Mouse (Mus musculus) kidney, embryonic 14.5 days (tissue): Measurements from ENCODE around the gene Ttll8. TPM values are rescaled to one million over a fixed set of nuclear protein-coding genes. Genes with fewer than 3 reads are reported as not detected.

Source experiments
- ATAC-seq: fragments of 200-750 bp; cut with Nextera tagmentation; 2 replicates; pipeline ENCODE4 v1.8.0; 2017; ENCODE audit warnings: moderate number of reproducible peaks, mild to moderate bottlenecking, moderate TSS enrichment, moderate library complexity; ENCODE audit not compliant: low FRiP score, low TSS enrichment
- H3K27ac ChIP-seq: fragments of 300-500 bp; sonication (generic); 2 replicates; pipeline ENCODE4 v1.5.1; 2014; ENCODE audit warnings: low read depth, mild to moderate bottlenecking, low read length, moderate library complexity, mixed read lengths
- H3K27me3 ChIP-seq: fragments of 300-500 bp; sonication (generic); 2 replicates; pipeline ENCODE4 v1.6.1; 2014; ENCODE audit warnings: mild to moderate bottlenecking, low read length; ENCODE audit not compliant: control insufficient read depth, insufficient read depth
- H3K36me3 ChIP-seq: fragments of 300-500 bp; sonication (generic); 2 replicates; pipeline ENCODE4 v1.6.1; 2014; ENCODE audit warnings: low read length, mixed read lengths; ENCODE audit not compliant: control insufficient read depth, insufficient read depth
- H3K4me1 ChIP-seq: fragments of 300-500 bp; sonication (generic); 2 replicates; pipeline ENCODE4 v1.6.1; 2014; ENCODE audit warnings: low read length, mixed read lengths; ENCODE audit not compliant: control insufficient read depth, insufficient read depth
- H3K4me2 ChIP-seq: fragments of 300-500 bp; sonication (generic); replicated peaks from 2 replicates; pipeline ENCODE4 v1.6.1; 2014; ENCODE audit warnings: low read depth, mild to moderate bottlenecking, low read length
- H3K4me3 ChIP-seq: fragments of 300-500 bp; sonication (generic); 2 replicates; pipeline ENCODE4 v1.5.1; 2014; ENCODE audit warnings: mild to moderate bottlenecking, low read length
- H3K9ac ChIP-seq: fragments of 300-500 bp; sonication (generic); 2 replicates; pipeline ENCODE4 v1.6.1; 2014; ENCODE audit warnings: low read depth, mild to moderate bottlenecking, low read length, moderate library complexity
- H3K9me3 ChIP-seq: fragments of 300-500 bp; sonication (generic); 2 replicates; pipeline ENCODE4 v1.6.1; 2016; ENCODE audit warnings: low read length; ENCODE audit not compliant: control insufficient read depth
- WGBS: fragments of 180-500 bp; shearing (Covaris S2); extraction: QIAGEN DNeasy Blood & Tissue Kit; methylation state at CpG from one replicate; pipeline ENCODE4 v1.1.7; 2014; 5-methylcytosine and 5-hydroxymethylcytosine counted together
- polyA plus RNA-seq: library from polyadenylated mRNA; unstranded; fragments of >200 nt; fragmentation: Nextera tagmentation; extraction: Ambion mirVana; gene quantifications from 2 replicates; pipeline ENCODE4 v1.2.1, GENCODE M21; 2014

Gene Ttll8
- polyA plus RNA-seq, 1 experiment from 2014 or later: not detected

GRCm38 (mm10) chr15:88936619-88937290, 17.5 kb downstream of the Ttll8 start:
- Histone ChIP-seq H3K4me2 (no peak overlapping the region), H3K4me3 (no peak overlapping the region), H3K36me3 (no peaks in the 10 kb centered on the region), H3K27me3 (no peaks in the 10 kb centered on the region), H3K9ac (no peak overlapping the region), H3K9me3 (no peaks in the 10 kb centered on the region), H3K27ac (no peak overlapping the region), H3K4me1 (no peaks in the 10 kb centered on the region)
- WGBS: 71% methylated on average over 6 of the region's 6 CpGs
- ATAC-seq: no peak

GRCm38 (mm10) chr15:88934141-88934540, 20.1 kb downstream of the Ttll8 start:
- Histone ChIP-seq H3K36me3 (no peaks in the 10 kb centered on the region), H3K4me3 (no peak overlapping the region), H3K27ac (no peak overlapping the region), H3K4me2 (no peak overlapping the region), H3K9ac (no peak overlapping the region), H3K4me1 (no peaks in the 10 kb centered on the region), H3K27me3 (no peaks in the 10 kb centered on the region), H3K9me3 (no peaks in the 10 kb centered on the region)
- no peak for ATAC-seq
- WGBS: 53% methylated on average over 7 of the region's 7 CpGs

GRCm38 (mm10) chr15:88932667-88933066, 21.6 kb downstream of the Ttll8 start:
- Histone ChIP-seq H3K4me3 (no peak overlapping the region), H3K4me2 (no peak overlapping the region), H3K27me3 (no peaks in the 10 kb centered on the region), H3K9ac (no peak overlapping the region), H3K36me3 (no peaks in the 10 kb centered on the region), H3K4me1 (no peaks in the 10 kb centered on the region), H3K27ac (no peak overlapping the region), H3K9me3 (no peaks in the 10 kb centered on the region)
- ATAC-seq: no peak
- 77% methylated on average over 10 of the region's 10 CpGs for WGBS

GRCm38 (mm10) chr15:88921992-88922310, 32.3 kb downstream of the Ttll8 start:
- 54% methylated on average over 6 of the region's 6 CpGs for WGBS
- Histone ChIP-seq H3K27ac (no peak overlapping the region), H3K4me2 (no peak overlapping the region), H3K4me3 (no peak overlapping the region), H3K9ac (no peak overlapping the region), H3K9me3 (no peaks in the 10 kb centered on the region), H3K27me3 (no peaks in the 10 kb centered on the region), H3K36me3 (no peaks in the 10 kb centered on the region), H3K4me1 (no peaks in the 10 kb centered on the region)
- ATAC-seq: 0 out of 2 replicates have a peak, but pooled peaks have one; percentile 8

DNA sequence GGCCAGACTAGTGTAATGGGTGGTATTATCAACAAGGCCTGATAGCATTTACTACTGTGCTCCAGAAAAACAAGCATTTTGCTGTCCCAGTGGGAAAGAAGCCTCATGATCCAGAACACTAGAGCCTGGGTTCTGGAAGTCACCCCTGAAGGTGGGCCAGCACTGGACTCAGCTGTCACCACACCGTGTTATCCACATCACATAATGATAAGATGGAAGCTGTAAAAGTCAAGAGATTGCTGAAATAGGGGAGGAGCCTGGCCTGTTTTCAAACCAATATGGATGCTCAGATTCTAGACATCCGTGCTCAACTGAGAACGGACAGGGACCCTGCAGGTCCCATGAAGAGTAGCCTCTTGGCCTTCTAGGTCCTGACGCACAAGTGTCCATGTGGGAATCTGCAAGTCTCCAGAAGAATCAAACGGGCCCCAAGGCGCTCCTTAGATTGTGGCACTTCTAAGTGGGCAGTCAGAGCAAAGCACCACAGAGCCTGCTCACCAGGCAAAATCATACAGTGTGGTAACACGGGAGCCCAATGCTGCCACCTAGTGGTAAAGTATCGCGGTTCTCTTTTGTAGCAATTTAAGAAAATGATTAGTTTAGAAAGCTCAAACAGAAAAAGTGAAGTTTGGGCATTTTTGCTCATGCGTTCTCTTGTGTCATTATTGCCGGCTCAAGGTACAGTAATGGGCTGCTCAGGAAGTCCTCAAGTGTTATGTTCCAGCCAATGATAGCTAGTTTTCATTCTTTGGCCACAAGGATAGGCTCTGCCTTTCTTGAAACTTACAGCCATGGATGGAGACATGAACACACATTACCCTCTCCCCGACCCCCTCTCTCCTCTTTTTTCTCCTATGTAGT, 32.9 kb downstream of the Ttll8 start:
- Histone ChIP-seq H3K27me3 (no peaks in the 10 kb centered on the region), H3K9ac (no peak overlapping the region), H3K9me3 (no peaks in the 10 kb centered on the region), H3K4me3 (no peak overlapping the region), H3K4me1 (no peaks in the 10 kb centered on the region), H3K36me3 (no peaks in the 10 kb centered on the region), H3K27ac (no peak overlapping the region), H3K4me2 (no peak overlapping the region)
- 29% methylated on average over 12 of the region's 12 CpGs for WGBS
- peak; percentile 82 for ATAC-seq

GRCm38 (mm10) chr15:88920065-88920464, 34.2 kb downstream of the Ttll8 start:
- WGBS: 83% methylated on average over 1 of the region's 1 CpGs

DNA sequence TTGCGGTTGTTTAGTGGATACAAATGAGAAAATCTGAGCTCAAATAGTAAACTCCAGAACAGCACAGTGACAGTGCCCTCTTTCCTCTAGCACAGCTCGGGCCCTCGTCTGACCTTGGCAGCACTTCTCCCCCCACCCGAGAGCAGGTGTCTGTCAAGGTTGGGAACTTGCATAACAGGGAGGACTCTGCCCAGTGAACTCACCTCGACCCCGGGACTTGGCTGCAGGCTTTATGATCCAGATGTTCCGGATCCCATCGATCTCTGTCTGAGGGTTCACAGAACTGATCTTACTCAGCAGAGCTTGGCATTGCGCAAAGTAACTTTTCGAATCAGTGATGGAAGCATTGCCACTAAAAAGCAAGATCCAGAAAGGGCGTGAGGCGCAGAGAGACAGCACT, 34.9 kb downstream of the Ttll8 start:
- Histone ChIP-seq H3K9me3 (no peaks in the 10 kb centered on the region), H3K36me3 (no peaks in the 10 kb centered on the region), H3K27ac (no peak overlapping the region), H3K4me3 (no peak overlapping the region), H3K27me3 (no peaks in the 10 kb centered on the region), H3K9ac (no peak overlapping the region), H3K4me2 (no peak overlapping the region), H3K4me1 (no peaks in the 10 kb centered on the region)
- WGBS: 63% methylated on average over 12 of the region's 12 CpGs
- no peak for ATAC-seq

More at GRCm38 (mm10) chr15:88920065-88920464, 34.2 kb downstream of the Ttll8 start:
- Histone ChIP-seq H3K4me1 (no peaks in the 10 kb centered on the region), H3K27me3 (no peaks in the 10 kb centered on the region), H3K9me3 (no peaks in the 10 kb centered on the region), H3K27ac (no peak overlapping the region), H3K4me2 (no peak overlapping the region), H3K9ac (no peak overlapping the region), H3K36me3 (no peaks in the 10 kb centered on the region), H3K4me3 (no peak overlapping the region)
- ATAC-seq: no peak

DNA sequence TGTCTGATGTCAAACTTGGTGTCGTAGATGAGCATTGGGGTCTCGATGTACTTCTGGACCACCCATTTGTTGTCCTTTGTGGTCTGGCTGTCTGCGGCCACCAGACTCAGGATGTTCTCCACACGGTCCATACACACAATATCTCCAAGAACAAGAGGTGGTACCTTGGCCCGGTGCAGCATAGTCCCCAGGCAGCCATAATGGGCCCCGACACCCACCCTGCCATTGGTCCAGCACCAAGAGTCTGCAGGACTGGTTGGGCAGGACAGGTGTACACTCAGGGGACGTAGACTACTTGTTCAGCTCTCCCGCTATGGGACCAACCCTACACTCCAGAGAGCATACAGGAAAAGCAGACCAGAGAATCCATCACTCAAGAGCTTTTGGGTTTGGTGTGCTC, 37.1 kb downstream of the Ttll8 start:
- Histone ChIP-seq H3K27ac (no peak overlapping the region), H3K27me3 (no peaks in the 10 kb centered on the region), H3K9me3 (no peaks in the 10 kb centered on the region), H3K9ac (no peak overlapping the region), H3K36me3 (no peaks in the 10 kb centered on the region), H3K4me2 (no peak overlapping the region), H3K4me3 (no peak overlapping the region), H3K4me1 (no peaks in the 10 kb centered on the region)
- ATAC-seq: no peak
- WGBS: 94% methylated on average over 8 of the region's 8 CpGs

GRCm38 (mm10) chr15:88916366-88916765, 37.9 kb downstream of the Ttll8 start:
- Histone ChIP-seq H3K9me3 (no peaks in the 10 kb centered on the region), H3K36me3 (no peaks in the 10 kb centered on the region), H3K9ac (no peak overlapping the region), H3K27me3 (no peaks in the 10 kb centered on the region), H3K4me3 (no peak overlapping the region), H3K4me1 (no peaks in the 10 kb centered on the region), H3K27ac (no peak overlapping the region), H3K4me2 (no peak overlapping the region)
- ATAC-seq: no peak
- WGBS: 38% methylated on average over 3 of the region's 3 CpGs
